Mouse (Mus musculus): ENCODE measurements at regions not wholly inside any gene's neighbourhood (a gene's known extent, or its start where the extent isn't known, plus 50 kb on each side); places are given as distances from the start of the nearest gene placed in this dataset.

GRCm38 (mm10) chr13:98579731-98580130 lies 57.5 kb downstream of the Tmem174 start:
- Histone ChIP-seq H3K4me1 (ENCODE audit: control insufficient read depth, insufficient read depth, low read length) (no peaks in the 10 kb centered on the region), H3K27ac (ENCODE audit: insufficient read depth, low read length) (no peak overlapping the region), H3K4me3 (ENCODE audit: low read depth, low read length) (no peak overlapping the region), H3K9me3 (replicated peaks; ENCODE audit: control insufficient read depth, insufficient read depth, low read length, poor library complexity, severe bottlenecking) (no peaks in the 10 kb centered on the region), H3K27me3 (ENCODE audit: control insufficient read depth, insufficient read depth, low read length, poor library complexity, severe bottlenecking) (no peaks in the 10 kb centered on the region; the same call in 1 of the 2 replicates), H3K36me3 (ENCODE audit: control insufficient read depth, insufficient read depth, low read length, poor library complexity, severe bottlenecking) (no peaks in the 10 kb centered on the region), H3K9ac (ENCODE audit: low read depth, poor library complexity, severe bottlenecking) (no peak overlapping the region)
- TF ChIP-seq POLR2A (IDR thresholded peaks at IDR 0.05; ENCODE audit: insufficient read depth, low read length) (no peak), EP300 (IDR thresholded peaks at IDR 0.05; ENCODE audit: insufficient read depth, low read depth, low read length) (no peak), CTCF (IDR thresholded peaks at IDR 0.05; ENCODE audit: low read depth, low read length) (no peak)

GRCm38 (mm10) chr13:98578426-98579066 lies 58.7 kb downstream of the Tmem174 start:
- TF ChIP-seq POLR2A (IDR thresholded peaks at IDR 0.05; ENCODE audit: insufficient read depth, low read length) (no peak), EP300 (IDR thresholded peaks at IDR 0.05; ENCODE audit: insufficient read depth, low read depth, low read length) (no peak), CTCF (IDR thresholded peaks at IDR 0.05; ENCODE audit: low read depth, low read length) (no peak)
- H3K4me1 ChIP-seq (ENCODE audit: control insufficient read depth, insufficient read depth, low read length) = no peaks in the 10 kb centered on the region
- no peak overlapping the region for H3K9ac ChIP-seq (ENCODE audit: low read depth, poor library complexity, severe bottlenecking)
- H3K9me3 ChIP-seq (replicated peaks; ENCODE audit: control insufficient read depth, insufficient read depth, low read length, poor library complexity, severe bottlenecking) = no peaks in the 10 kb centered on the region
- no peaks in the 10 kb centered on the region; the same call in 1 of the 2 replicates for H3K27me3 ChIP-seq (ENCODE audit: control insufficient read depth, insufficient read depth, low read length, poor library complexity, severe bottlenecking)
- H3K4me3 ChIP-seq (ENCODE audit: low read depth, low read length) = no peak overlapping the region
- no peaks in the 10 kb centered on the region for H3K36me3 ChIP-seq (ENCODE audit: control insufficient read depth, insufficient read depth, low read length, poor library complexity, severe bottlenecking)
- H3K27ac ChIP-seq (ENCODE audit: insufficient read depth, low read length) = no peak overlapping the region

GRCm38 (mm10) chr13:98576061-98576460 lies 61.1 kb downstream of the Tmem174 start:
- H3K27me3 ChIP-seq (ENCODE audit: control insufficient read depth, insufficient read depth, low read length, poor library complexity, severe bottlenecking) = no peaks in the 10 kb centered on the region; the same call in 1 of the 2 replicates
- TF ChIP-seq CTCF (IDR thresholded peaks at IDR 0.05; ENCODE audit: low read depth, low read length) (no peak), POLR2A (IDR thresholded peaks at IDR 0.05; ENCODE audit: insufficient read depth, low read length) (no peak), EP300 (IDR thresholded peaks at IDR 0.05; ENCODE audit: insufficient read depth, low read depth, low read length) (no peak)
- H3K4me3 ChIP-seq (ENCODE audit: low read depth, low read length) = no peak overlapping the region
- no peaks in the 10 kb centered on the region for H3K36me3 ChIP-seq (ENCODE audit: control insufficient read depth, insufficient read depth, low read length, poor library complexity, severe bottlenecking)
- H3K27ac ChIP-seq (ENCODE audit: insufficient read depth, low read length) = no peak overlapping the region
- no peaks in the 10 kb centered on the region for H3K4me1 ChIP-seq (ENCODE audit: control insufficient read depth, insufficient read depth, low read length)
- H3K9me3 ChIP-seq (replicated peaks; ENCODE audit: control insufficient read depth, insufficient read depth, low read length, poor library complexity, severe bottlenecking) = no peaks in the 10 kb centered on the region
- no peak overlapping the region for H3K9ac ChIP-seq (ENCODE audit: low read depth, poor library complexity, severe bottlenecking)

GRCm38 (mm10) chr13:98574057-98574323 lies 63.2 kb downstream of the Tmem174 start:
- H3K9ac ChIP-seq (ENCODE audit: low read depth, poor library complexity, severe bottlenecking) = no peak overlapping the region
- no peaks in the 10 kb centered on the region for H3K9me3 ChIP-seq (replicated peaks; ENCODE audit: control insufficient read depth, insufficient read depth, low read length, poor library complexity, severe bottlenecking)
- no peak for TF ChIP-seq CTCF (IDR thresholded peaks at IDR 0.05; ENCODE audit: low read depth, low read length)
- TF ChIP-seq POLR2A (IDR thresholded peaks at IDR 0.05; ENCODE audit: insufficient read depth, low read length) = no peak
- TF ChIP-seq EP300 (IDR thresholded peaks at IDR 0.05; ENCODE audit: insufficient read depth, low read depth, low read length) = no peak
- H3K36me3 ChIP-seq (ENCODE audit: control insufficient read depth, insufficient read depth, low read length, poor library complexity, severe bottlenecking) = no peaks in the 10 kb centered on the region
- no peaks in the 10 kb centered on the region for H3K4me1 ChIP-seq (ENCODE audit: control insufficient read depth, insufficient read depth, low read length)
- H3K27me3 ChIP-seq (ENCODE audit: control insufficient read depth, insufficient read depth, low read length, poor library complexity, severe bottlenecking) = no peaks in the 10 kb centered on the region; the same call in 1 of the 2 replicates
- no peak overlapping the region for H3K27ac ChIP-seq (ENCODE audit: insufficient read depth, low read length)
- no peak overlapping the region for H3K4me3 ChIP-seq (ENCODE audit: low read depth, low read length)

GRCm38 (mm10) chr13:98573261-98574056 lies 63.8 kb downstream of the Tmem174 start:
- Histone ChIP-seq H3K4me3 (ENCODE audit: low read depth, low read length) (peak overlapping the region; percentile 65), H3K9ac (ENCODE audit: low read depth, poor library complexity, severe bottlenecking) (peak overlapping the region; percentile 22), H3K27ac (ENCODE audit: insufficient read depth, low read length) (no peak overlapping the region), H3K27me3 (ENCODE audit: control insufficient read depth, insufficient read depth, low read length, poor library complexity, severe bottlenecking) (no peaks in the 10 kb centered on the region; the same call in 1 of the 2 replicates), H3K36me3 (ENCODE audit: control insufficient read depth, insufficient read depth, low read length, poor library complexity, severe bottlenecking) (no peaks in the 10 kb centered on the region), H3K9me3 (replicated peaks; ENCODE audit: control insufficient read depth, insufficient read depth, low read length, poor library complexity, severe bottlenecking) (no peaks in the 10 kb centered on the region), H3K4me1 (ENCODE audit: control insufficient read depth, insufficient read depth, low read length) (no peaks in the 10 kb centered on the region)
- no peak for TF ChIP-seq CTCF (IDR thresholded peaks at IDR 0.05; ENCODE audit: low read depth, low read length)
- no peak for TF ChIP-seq POLR2A (IDR thresholded peaks at IDR 0.05; ENCODE audit: insufficient read depth, low read length)
- TF ChIP-seq EP300 (IDR thresholded peaks at IDR 0.05; ENCODE audit: insufficient read depth, low read depth, low read length) = no peak

Measured in ES-Bruce4 (cell line).